Mouse (Mus musculus): ENCODE measurements around the gene Ctsz.

The Ctsz gene

DNA sequence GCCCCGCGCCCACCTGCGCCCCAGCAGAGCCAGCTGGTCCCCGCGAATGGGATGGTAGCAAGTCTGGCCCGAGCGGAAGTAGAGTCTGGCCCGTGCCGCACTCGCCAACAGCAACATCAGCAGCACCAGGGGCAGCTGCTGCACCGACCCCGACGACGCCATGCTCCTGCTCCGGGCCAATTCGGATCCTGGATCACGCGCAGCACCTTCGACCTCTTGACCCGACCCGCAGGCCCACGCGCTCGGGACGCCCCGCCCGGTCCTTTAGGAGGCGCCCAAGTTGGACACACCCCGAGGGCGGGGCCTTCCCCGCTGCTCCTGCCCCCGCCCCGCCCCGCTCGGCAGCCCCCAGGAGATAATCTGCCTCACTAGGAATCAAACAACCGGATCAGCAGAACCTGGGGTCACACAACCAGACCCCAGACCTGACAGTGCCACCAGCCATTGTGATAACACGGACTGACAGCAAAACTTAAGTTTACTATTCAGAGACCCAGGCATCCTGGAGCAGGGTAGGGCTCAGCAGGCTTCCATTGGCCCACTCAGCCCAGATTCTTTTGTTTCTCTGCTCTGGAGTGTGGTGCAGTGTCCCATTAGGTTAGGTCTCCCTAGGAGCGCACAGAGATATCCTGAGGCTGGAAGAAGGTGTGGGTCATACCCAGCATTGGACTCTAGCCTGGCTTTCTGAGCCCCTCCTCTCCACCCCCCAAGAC, at the start of gene Ctsz:
TSS of gene Ctsz (minus strand) at position 303 of the 713 bp plus-strand sequence.
- DNase-seq (ENCODE audit: low spot score in 2 of 2): peak; percentile 79 to 89

DNA sequence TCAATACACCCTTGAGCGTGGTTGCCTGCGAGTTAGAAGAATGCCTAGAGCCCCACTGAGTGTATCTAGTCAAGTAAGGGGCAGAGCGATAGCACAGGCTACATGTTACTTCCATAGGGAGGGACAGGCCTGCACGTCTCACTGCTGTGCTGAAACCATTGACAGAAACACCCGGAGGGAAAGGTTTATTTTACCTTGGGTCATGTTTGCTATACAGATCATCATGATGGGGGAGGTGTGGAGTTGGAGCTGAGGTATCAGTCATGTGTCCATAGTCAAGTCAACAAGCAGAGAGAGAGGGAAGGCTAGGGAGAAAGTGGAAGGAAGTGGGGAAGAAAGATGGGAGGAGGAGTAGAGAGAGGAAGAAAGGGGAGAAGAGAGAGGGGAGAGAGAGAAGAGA, 48.2 kb upstream of the Ctsz start:
- DNase-seq (ENCODE audit: low spot score in 2 of 2): no peak

DNA sequence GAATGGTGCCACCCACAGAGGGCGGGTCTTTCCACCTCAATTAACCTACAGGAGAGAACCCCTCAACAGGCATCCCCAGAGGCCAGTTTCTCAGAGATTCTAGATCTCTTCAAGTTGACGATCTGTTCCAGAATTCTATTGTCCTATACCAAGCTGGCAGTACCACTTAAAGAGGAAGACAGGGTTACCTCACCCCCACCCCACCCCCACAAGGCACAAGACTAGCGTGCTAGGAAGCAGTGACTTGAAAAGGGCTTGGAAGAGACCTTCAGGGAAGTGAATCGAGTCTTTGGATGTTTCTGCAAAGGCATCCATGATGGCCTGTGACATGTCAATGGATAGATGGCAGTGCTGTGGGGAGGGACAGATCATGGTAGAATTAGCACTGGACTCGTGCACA, 39.9 kb upstream of the Ctsz start:
- DNase-seq (ENCODE audit: low spot score in 2 of 2): no peak

DNA sequence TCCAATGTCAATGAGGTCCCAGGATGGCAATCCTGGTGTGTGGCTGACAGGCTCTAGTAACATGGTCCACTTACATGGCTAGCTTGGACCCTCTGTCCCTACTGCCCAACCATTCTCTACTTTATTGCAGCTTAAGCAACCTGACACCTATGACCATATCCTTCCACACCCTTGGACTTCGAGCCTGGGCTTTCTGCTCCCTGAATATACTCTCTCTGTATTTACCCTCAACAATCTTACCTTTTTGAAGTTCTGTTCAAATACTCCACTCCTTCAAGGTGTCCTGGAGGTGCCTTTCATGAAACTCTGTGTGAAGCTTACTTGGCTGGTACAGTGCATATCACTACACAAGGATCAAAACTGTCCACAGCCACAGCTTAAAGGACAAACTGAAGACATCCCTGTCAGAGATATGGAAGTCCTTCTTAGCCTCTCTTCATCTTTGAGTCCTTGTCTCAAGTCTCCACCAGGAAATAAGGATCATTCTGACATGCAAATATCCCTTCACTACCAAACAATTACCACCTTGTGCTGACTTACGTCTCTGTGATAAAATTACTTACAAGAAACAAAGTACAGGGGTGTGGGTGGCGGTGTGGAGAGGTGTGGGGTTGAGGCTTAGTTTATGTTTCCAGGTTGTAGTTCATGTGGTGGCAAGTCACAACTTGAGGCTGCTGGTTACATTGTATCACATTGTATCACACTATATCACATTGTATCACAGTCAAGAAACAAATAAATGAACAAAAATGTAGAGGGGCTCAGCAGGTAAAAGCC, 38.9 kb upstream of the Ctsz start:
- no peak for DNase-seq (ENCODE audit: low spot score in 2 of 2)

DNA sequence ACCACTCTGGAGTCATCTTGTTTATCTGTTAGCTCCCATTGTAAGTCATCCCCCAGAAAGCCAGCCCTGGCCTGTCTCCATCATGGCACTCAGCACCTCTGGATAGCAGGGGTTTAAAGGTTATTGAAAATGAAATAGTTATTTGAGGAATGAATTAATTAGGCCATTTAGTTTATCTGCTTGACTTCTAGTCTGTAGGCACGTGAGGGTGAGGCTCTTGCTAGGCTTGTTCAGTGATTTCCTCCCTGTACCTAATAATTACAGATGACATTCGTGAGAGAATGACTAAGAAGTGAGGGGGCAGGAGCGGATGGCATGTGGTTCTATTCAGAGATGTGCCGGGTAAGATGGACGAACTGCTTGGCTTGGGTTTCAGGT, 34.7 kb upstream of the Ctsz start:
- DNase-seq (ENCODE audit: low spot score in 2 of 2): no peak

DNA sequence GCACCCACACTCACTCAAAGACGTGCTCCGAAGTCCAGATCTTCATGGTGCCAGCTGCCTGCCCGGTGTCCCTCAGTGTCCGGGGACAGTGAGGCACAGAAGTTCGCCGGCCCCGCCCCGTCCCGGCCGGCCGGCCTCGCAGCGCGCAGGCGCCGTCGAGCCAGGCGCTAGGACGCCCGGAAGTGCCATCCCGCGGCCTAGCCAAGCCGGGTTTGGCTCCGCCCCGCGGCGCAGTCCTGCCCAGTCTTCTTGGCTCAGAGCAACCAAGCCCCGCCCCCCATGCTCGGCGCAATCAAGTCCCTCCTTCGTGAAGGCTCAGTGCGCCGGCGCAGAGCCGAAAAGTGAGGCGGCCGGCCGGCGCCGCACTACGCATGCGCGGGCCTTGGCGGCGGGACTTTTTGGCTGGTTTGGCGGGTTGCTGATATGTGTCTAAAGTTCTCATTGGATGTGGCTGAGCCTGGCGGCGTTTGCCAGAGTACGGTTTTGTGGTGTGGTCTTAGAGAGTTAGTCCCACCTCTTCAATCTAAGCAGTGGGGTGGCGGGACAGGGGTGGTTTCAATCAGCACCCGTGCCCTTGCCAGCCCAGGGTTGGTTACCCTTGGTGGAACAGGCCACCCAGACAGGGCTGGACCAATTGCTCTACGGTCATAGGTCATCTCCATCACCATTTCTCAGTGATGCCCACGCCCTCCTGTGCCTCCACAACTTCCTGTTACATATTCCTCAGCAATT, 34.1 kb upstream of the Ctsz start, which contains the start of gene Prelid3b:
TSS of gene Prelid3b (minus strand) at position 264 of the 732 bp plus-strand sequence.
- DNase-seq (ENCODE audit: low spot score in 2 of 2): peak; percentile 100

DNA sequence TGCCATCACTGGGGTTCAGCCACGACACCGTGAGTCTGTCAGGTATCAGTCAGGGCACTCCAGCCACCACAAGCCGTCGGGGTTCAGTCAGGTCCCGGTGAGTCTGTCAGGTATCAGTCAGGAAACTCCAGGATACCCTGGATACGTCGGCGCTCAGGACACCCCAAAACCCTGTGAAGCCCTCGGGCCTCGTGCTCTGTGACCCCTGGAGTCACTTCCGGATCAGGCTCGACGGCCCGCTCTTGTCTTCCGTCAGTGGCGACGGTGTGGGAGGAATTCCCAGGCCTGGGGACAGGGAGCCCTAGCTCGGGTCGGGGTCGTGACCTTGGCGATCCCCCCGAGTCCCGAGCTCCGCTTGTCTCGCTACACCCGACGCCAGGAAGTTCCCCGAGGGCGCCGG, 33.6 kb upstream of the Ctsz start:
- DNase-seq (ENCODE audit: low spot score in 2 of 2): no peak

DNA sequence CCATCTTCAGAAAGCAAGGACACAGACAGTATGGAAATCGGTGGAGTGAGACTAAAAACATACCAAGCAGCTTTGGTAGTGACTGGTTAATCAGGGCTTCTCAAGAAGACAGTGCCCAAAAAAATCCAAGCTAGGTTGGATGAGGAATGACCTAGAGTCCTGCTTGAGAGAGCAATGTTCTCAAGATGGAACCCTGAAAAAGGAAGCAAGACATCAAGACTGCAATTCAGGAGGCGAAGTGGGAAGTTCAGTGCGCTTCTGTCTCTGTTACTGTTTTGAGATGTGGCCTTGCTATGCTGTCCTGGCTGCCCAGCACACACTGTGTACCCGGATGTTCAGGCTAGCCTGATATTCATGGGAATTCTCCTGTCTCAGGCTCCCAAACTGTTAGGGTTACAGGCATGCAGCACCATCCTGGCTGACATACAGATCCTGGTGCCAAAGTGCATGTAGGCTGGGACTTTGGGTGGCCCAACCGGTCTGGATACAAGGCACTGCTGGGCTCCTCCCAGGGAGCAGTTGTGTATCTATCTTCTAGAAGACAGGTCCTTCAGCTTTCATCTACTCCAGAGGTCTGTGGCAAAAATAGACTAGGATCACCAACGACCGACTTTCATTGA, 32.1 kb upstream of the Ctsz start:
- no peak for DNase-seq (ENCODE audit: low spot score in 2 of 2)

DNA sequence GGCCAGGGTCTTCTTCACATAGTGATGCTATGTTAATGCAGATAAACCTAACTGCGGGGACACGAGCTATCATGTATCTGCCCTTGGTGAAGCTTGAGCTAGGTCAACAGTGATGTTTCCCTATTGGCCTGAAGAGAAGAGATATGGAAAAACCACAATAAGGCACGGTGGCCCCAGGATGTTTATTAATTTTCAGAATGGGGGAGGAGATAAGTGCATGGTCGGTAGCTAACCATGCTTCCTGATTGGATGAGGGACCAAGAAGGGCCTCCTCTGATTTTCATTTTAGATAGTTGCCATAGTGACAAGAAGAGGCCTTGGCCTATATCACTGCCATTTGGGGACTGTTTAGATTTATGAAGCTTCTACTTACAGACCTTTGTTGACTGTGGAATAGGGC, 31.5 kb upstream of the Ctsz start:
- no peak for DNase-seq (ENCODE audit: low spot score in 2 of 2)

DNA sequence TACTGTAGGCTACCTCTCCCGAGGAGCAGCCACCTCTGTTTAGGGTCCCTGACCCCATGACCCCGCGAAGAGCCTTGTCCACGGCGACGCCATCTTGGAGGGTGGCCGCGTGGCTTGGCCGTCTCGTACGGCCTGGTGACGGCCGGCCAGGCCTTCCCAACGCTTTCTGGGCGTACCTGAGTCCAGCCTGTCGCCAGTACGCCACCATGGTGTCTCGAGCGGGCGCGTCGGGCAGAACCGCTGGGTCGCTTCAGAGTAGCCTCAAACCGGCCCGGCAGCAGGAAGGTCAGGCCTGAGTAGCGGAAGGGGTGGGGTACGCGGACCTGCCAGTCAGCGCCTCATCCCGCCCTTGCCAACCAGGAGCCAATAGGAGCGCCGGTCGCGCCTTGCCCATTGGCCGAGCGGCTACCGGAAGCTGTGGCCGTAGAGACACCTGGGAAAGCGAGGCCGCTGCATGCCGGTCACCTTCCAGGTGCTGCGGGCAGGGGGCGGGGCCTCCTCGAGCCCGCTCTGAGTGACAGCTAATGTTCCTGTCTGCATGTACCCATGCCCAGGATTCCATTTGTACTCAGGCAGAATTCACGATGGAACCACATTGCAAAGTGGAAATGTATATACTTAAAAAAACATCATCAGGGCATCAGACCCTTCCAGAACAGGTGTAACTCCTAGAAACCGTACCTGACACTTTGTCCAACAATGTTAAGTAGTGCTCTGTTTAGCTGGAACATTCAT, 25.1 kb upstream of the Ctsz start, which contains the start of gene Atp5e:
TSS of gene Atp5e (minus strand) at position 317 of the 735 bp plus-strand sequence.
- DNase-seq (ENCODE audit: low spot score in 2 of 2): peak; percentile 94 to 97

DNA sequence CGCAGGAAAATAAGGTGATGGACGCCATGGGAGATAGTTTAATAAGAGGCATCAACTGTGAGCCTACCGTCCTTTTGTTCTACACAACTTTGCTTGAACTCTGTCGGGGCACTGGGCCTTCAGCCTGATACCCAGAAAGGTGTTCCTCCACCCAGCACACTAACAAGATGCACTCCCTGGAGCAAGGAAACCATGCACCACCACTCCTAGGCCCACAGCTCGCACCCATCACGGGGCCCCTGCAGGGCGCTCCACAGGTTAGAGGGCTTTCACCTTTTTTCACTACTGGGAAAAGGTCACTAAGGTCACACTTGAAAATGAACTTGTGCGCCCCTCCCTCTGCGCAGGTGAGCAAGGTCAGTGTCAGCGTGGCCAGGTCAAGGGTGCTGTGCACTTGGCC, 24.5 kb upstream of the Ctsz start:
- DNase-seq (ENCODE audit: low spot score in 2 of 2): peak in 1 of 2 experiments; percentile 68

DNA sequence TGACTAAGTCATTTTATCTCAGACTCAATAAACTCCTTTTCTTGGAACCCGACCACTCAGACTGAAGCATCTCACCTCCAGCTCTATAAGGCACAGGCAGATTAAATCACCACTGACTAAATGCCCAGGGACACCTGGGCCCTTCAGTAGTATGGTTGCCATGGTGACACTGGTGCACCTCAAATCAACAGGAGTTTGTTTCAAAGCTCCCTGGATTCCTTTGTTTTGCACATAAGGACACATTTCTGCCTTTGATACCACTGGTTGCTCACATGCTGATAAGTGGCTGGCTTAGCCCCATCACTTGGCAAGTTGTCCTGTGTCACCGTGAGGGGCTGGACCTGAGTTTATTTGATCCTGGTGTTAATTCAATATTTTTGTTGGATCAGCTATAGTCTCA, 20.5 kb upstream of the Ctsz start:
- no peak for DNase-seq (ENCODE audit: low spot score in 2 of 2)

DNA sequence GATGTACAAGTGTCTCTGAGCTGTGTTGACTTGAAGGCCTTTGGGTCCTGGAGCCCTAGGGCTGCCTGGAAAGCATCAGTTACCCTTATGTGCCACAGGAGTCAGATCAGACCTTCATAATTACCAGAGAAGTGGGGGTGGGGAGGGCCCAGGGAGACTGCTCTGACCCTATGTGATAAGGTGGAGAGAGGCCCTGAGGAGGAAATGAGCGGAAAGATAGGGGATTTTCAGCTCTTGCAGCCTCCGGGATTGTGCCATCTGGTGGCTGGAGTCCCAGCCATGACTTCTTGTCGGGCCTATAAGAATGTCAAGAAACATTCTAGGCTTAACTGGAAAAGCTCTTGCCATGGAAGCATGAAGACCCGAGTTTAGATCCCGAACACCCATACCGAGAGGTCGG, 14.8 kb upstream of the Ctsz start:
- DNase-seq (ENCODE audit: low spot score in 2 of 2): peak; percentile 83 to 85

DNA sequence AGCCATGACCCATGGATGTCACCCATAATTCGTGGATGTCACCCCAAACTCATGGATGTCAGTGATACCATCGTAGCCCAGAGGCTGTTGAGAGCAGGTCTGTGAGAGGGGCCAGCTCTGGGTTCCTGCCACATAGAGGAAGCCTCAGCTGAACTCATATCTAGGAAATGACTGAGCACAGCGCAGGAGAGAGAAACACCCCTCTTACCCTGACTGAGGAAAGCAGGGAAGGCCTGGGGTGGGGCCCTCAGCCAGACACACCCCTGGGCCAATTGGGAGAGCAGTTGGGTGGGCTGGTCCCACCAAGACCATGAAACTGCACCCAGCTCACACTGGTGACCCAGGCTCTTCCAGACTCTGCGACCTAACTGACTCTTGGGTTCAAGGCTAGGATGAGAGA, 11.5 kb upstream of the Ctsz start, which contains the start of gene Tubb1:
TSS of gene Tubb1 (plus strand) at position 343 of the 400 bp plus-strand sequence.
- no peak for DNase-seq (ENCODE audit: low spot score in 2 of 2)

DNA sequence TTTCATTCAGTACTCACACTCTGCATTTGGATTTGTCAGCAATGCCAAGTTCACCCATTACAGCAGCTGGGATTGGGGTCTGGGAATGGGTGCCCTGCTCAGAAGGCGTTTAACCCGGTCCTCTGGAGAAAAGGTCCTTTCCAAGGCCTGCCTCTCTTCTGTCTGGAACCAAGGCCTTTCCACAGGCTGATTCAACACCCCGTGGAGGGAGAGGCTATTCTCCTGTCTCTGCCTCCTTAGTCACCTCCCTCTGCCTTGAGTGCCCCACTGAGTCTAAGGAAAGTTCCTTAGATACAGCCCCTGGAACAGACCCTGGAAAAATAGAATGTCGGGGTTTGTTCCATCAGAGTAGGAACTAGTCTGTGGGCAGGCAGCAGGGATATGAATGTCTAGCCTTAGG, 9.6 kb upstream of the Ctsz start:
- no peak for DNase-seq (ENCODE audit: low spot score in 2 of 2)

DNA sequence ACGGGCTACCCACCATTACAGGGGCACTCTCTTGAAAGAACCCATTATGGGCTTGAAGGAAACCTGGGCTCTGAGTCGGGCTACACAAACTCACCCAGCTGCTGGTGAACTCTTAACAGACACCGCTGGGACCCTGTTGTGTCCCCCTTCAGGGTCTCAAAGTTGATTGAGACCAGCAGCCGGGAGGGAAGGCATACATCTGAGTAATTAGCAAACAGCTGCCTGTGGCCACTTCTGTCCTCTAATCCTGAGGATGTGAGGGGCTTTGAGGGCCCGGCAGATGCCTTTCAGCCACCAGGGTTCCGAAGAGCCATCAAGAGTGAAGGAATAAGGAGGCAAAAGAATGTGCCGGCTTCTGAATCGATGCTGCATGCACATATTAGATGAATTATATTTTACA, 8.1 kb upstream of the Ctsz start:
- DNase-seq (ENCODE audit: low spot score in 2 of 2): no peak

DNA sequence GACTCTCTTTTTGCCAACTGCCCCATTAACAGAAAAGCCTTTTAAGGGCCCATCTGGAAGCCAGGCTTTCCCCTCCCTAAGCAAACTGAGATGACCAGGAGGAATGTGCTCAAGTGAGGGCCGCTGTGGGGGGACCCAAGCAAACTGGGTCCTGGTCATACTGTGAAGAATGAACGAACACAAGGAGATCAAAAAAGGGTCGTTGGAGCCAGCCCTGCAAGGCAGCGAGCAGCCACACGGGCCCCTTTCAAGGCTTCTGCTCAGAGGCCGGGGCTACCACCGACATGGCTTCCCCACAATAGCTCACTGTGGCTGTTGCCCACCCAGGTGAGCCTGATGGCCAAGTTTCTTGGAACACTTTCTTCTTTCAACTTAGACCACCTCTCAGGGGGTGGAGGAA, 7.7 kb upstream of the Ctsz start:
- no peak for DNase-seq (ENCODE audit: low spot score in 2 of 2)

DNA sequence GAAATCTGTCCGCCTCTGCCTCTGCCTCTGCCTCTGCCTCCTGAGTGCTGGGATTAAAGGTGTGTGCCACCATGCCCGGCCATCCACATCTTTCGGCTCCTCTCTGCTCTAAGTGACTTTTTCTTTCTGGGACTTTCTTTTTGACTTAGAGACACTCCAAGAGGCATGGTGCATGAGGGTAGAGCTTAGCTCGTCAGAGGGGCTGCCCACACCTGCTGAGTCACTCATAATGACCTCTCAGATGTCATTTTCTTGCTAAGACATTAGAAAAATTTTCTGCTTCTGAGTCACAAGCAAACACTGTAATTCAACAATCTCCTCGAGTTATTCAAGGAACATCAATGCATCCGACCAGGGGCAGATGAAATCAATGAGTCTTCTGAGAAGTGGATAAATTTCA, 6.2 kb upstream of the Ctsz start:
- no peak for DNase-seq (ENCODE audit: low spot score in 2 of 2)

DNA sequence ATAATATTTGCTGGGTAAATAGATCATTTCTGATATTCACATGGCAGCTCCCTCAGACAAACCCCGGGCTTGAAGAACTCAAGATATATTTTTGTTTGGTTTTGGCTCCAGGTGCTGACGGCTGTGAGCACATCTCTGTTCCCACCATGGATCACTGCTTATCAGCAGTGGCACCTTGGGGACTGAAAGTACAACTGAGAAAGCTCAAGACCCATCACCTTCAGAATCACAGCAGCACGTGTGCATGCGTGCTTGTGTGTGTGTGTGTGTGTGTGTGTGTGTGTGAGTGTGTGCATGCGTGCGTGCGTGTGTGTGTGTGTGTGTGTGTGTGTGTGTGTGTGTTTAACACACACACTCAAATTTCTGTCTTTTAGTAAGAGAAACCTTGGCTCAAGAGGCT, 5.5 kb upstream of the Ctsz start:
- DNase-seq (ENCODE audit: low spot score in 2 of 2): no peak

DNA sequence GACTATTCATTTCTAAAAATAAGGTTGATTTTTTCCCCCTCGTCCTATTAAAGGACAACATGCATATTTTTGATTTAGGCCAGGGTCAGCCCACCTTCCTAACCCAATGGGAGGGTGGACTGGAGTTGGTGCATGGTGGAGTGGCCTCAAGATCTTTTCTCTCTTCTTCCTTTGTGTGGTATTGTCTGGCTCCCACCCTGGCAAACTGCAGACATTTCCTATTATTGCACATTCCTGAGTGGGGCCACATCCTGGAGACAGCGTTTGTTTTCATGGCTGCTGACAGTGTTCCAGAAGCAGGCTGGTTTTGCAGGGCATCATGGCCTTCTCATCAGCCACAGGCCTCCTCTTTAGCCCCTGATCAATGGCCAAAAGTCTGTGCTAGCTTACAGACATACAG, 4.2 kb upstream of the Ctsz start:
- no peak for DNase-seq (ENCODE audit: low spot score in 2 of 2)

DNA sequence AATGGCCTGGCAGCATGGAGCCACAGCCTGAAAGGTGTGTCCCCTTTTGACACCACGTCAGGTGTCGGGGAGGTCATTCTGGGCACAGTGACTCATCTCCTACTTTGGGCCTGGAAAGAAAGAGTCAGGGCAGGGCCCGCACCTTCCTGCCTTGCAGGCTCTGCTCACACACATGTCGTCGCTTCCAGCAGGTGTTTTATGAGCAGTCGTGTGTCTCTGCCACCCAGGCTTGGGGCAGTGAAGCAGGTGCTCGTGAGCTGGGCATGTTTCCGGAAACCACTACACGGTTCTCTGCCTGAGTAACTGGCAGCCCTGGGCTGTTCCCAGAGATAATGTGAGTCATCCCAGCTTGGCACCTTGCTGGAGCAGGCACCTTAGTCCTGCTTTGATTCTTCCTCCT, 3.6 kb upstream of the Ctsz start:
- no peak for DNase-seq (ENCODE audit: low spot score in 2 of 2)
